Mouse (Mus musculus) olfactory bulb, adult 2 months (tissue): ENCODE results near the gene Cdc6.

Experiments
- CTCF ChIP-seq: fragments of 200-500 bp; IDR thresholded peaks from 2 replicates; pipeline ENCODE4 v1.5.1; 2012; ENCODE audit warnings: low read depth, mild to moderate bottlenecking, low read length, moderate library complexity; ENCODE audit not compliant: insufficient read depth
- POLR2A ChIP-seq: fragments of 200-500 bp; IDR thresholded peaks from 2 replicates; pipeline ENCODE4 v1.6.1; 2012; ENCODE audit warnings: mild to moderate bottlenecking, low read depth, low read length, moderate library complexity; ENCODE audit not compliant: insufficient read depth

DNA sequence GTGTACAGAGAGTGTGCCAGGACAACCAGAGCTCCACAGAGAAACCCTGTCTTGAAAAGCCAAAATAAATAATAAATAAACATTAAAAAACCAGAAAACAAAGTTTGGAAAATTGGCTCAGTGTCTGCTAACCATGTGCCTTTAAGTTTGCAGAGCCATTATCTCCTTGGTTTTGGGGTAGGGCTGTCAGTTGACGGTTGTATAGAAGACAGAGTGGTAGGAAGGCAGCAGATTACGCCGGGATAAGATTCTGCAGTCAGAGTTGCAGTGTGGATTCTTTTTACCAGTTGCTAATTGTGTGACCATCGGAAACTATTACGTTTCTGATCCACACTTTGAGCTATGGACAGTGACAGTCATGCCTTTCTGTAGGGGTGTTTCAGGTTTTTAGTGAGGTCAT is 17.6 kb upstream of the Cdc6 start:
- TF ChIP-seq POLR2A, result no peak
- TF ChIP-seq CTCF, result no peak
